Mouse (Mus musculus) gastrocnemius, postnatal 14 days (tissue): ENCODE results near the gene Dcaf15. TPM values are rescaled to one million over a fixed set of nuclear protein-coding genes. Genes with fewer than 3 reads are reported as not detected.

Experiments used
- DNase-seq: peaks from one replicate; pipeline ENCODE4 v3.0.0; 2021; ENCODE audit warnings: mixed read lengths
- intact Hi-C: fragments of 180-260 bp; cut with DNase I; formaldehyde crosslinking; loops from one replicate; pipeline ENCODE4 v1.15.1; 2025; ENCODE audit warnings: low total_unique reads
- long read RNA-seq, 2 experiments: library from polyadenylated mRNA; stranded (forward); transcript quantifications; one replicate each; pipeline ENCODE4 v2.0.0; 2021
- total RNA-seq, 2 experiments: library from RNA; stranded (reverse); gene quantifications; 2 replicates each; pipeline ENCODE4 v1.2.3; 2021

Gene Dcaf15
- 1 to 10 TPM; 5.8 to 7.1 TPM for total RNA-seq
- long read RNA-seq, experiment 1, partial matches to known transcripts: 0 of 4 reads
- long read RNA-seq, experiment 1, other reads (novel, unspliced or antisense): 3 of 4 reads
- long read RNA-seq, experiment 2, transcript Dcaf15-202 (13 exons, 2,199 nt): major isoform, 8 of 10 reads
- long read RNA-seq, experiment 2, partial matches to known transcripts: 2 of 10 reads
- long read RNA-seq, experiment 2, other reads (novel, unspliced or antisense): 0 of 10 reads

DNA sequence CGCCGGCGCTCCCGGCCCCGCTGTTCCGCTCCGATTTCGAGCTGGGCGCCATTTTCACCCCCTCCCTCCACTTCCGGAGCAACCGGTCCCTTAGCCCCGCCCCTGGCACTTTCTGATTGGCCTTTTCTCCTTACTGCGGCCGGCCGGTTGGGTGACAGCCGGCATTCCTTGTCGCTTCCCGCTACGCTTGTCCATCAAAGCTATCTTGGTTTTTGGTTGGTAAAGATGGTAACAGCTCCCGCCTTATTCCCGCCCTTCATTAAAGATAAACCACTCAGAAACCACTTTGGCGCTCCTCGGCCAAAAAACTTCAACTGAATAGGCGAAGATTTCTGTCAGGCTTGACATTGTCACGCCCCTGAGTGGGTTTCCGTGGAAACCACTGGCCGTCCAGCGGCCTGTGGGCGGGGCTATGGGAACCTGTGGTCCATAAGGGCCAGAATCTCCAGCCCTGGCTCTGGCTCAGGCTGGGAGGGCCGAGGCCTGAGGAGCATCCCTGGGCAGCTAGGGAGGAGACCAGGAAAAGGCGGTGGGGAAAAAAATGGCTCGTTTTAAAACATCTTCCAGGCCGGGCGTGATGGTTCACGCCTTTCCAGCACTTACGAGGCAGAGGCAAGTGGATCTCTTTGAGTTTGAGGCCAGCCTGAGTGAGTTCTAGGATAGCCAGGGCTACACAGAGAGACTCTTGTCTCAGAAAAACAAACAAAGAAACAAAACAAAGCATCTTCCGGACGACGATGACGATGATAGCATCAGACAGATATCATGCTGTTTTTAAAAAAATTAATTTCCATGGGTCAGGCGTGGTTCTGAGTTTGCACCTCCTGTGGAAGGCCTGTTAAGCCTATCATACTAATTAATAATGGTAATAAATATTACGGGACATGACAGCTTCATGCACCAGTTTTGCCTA lies at the start of gene Dcaf15:
Gene Dcaf15 (minus strand): TSS at position 72 of the 913 bp plus-strand sequence.
- peak; percentile 98 for DNase-seq
- intact Hi-C loops: no loop called here

- intact Hi-C loops: no loop called here
These were observed 44.6 kb upstream of the Dcaf15 start for GRCm38 (mm10) chr8:84149181-84149580.

GRCm38 (mm10) chr8:84148531-84148850 lies 43.9 kb upstream of the Dcaf15 start:
- DNase-seq: no peak
- intact Hi-C loops: no loop called here

More at GRCm38 (mm10) chr8:84149181-84149580, 44.6 kb upstream of the Dcaf15 start:
- no peak for DNase-seq

- DNase-seq: peak; percentile 89
- intact Hi-C loops: no loop called here
These were observed 43.4 kb upstream of the Dcaf15 start, which contains the start of the genes Cc2d1a and 4930432K21Rik for GRCm38 (mm10) chr8:84147769-84148530. Gene Cc2d1a (minus strand): TSS chr8:84147936. Gene 4930432K21Rik (plus strand): TSS chr8:84148025.

DNA sequence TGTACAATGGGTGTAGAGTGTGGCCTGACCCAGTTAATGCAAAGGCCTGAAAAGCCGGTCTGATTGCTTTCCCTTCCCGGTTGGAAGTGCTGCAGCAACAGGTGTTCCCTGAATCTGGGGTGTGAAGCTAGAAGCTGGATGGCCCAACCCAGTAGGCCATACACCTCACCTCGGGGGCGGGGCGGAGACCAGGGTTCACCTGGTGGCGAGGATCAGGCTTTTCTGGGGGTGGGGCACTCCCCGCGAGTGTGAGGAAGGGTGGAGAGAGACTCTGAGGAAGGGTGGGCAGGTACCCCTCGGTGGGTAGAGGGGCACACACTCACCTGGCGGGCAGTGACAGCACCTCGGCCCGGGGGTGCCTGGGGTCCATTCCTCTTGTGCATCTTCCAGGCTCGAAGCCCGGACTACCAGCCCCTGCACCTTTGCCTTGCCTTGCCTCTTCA lies 42.8 kb upstream of the Dcaf15 start:
- intact Hi-C loops: no loop called here
- no peak for DNase-seq

GRCm38 (mm10) chr8:84144636-84145245 lies 40.2 kb upstream of the Dcaf15 start:
- DNase-seq: no peak
- intact Hi-C loops: no loop called here

- intact Hi-C loops: no loop called here
- no peak for DNase-seq
These were observed 36.3 kb upstream of the Dcaf15 start for GRCm38 (mm10) chr8:84140838-84141237.

- intact Hi-C loops: no loop called here
- DNase-seq: no peak
These were observed 33.3 kb upstream of the Dcaf15 start for GRCm38 (mm10) chr8:84137848-84138247.

GRCm38 (mm10) chr8:84132225-84132624 lies 27.7 kb upstream of the Dcaf15 start:
- intact Hi-C loops: no loop called here
- DNase-seq: no peak

- intact Hi-C loops: no loop called here
- DNase-seq: no peak
These were observed 26.2 kb upstream of the Dcaf15 start for GRCm38 (mm10) chr8:84130806-84131205.

DNA sequence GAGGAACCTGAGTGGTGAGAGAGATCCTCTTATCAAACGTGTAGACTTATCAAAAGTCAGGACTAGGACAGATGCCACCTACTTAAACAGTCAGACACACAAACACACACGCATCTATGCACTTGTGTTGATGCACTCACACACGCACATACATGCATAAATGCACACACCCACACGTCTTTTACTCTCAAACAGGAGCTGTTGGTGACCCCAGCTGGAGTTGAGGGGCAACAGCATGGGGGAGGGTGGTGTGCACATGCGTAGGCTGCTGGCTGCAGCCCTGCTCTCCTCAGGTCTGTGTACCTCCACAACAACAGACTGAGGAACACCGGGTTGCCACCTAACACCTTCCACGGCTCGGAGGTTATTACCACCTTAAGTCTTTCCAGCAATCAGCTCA lies 23.7 kb upstream of the Dcaf15 start:
- intact Hi-C loops: no loop called here
- DNase-seq: no peak

- no peak for DNase-seq
- intact Hi-C loops: no loop called here
These were observed 22.8 kb upstream of the Dcaf15 start for GRCm38 (mm10) chr8:84127202-84127901.

- intact Hi-C loops: no loop called here
- no peak for DNase-seq
These were observed 22.2 kb upstream of the Dcaf15 start for GRCm38 (mm10) chr8:84126742-84127141.

- intact Hi-C loops: no loop called here
- DNase-seq: peak; percentile 36
These were observed 21.1 kb upstream of the Dcaf15 start, which contains the start of gene Podnl1 for GRCm38 (mm10) chr8:84125656-84126055. Gene Podnl1 (plus strand): TSS chr8:84125989.

DNA sequence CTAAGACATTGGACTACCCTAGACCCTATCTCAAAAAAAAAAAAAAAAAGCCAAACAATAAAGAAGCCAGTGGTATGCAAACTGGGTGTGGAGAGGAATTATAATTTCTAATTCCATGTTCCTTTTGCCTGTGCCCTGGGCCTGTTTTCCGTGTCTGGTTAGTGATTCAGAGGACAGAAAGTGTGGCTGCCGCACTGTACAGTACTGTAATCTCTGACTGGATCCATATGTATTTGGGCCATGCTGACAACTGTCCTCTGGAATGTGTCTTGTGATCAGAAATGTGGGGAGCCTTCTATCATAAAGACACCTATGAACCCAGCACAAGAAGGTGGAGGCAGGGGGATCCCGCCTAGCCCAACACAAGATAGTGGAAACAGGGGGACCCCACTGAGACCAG lies 17.6 kb upstream of the Dcaf15 start:
- no peak for DNase-seq
- intact Hi-C loops: no loop called here

DNA sequence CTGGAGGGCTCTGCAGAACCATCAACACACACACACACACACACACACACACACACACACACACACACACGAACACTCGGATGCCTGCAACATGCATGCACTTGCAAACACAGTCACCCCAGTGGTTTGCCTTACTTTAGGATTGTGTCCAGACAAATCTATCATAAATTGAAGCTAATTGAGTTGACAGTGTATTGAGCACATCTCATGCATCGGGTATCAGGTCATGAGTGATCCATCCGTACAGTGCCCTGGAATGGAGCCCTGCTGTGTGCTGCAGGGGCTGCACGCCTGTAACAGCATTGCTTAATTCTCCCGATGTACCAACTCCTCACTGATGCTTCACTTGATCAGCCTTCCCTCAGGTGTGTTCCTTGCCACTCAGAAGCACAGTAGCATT lies 11.1 kb upstream of the Dcaf15 start:
- no peak for DNase-seq
- intact Hi-C loops: no loop called here

- intact Hi-C loops: no loop called here
- DNase-seq: no peak
These were observed 1.9 kb upstream of the Dcaf15 start for GRCm38 (mm10) chr8:84106216-84107040.

GRCm38 (mm10) chr8:84105676-84106075 lies 1.1 kb upstream of the Dcaf15 start:
- no peak for DNase-seq
- intact Hi-C loops: no loop called here
